Comparison of ENCODE assay signal across 11 mouse cellular contexts in the genomic region with DNA sequence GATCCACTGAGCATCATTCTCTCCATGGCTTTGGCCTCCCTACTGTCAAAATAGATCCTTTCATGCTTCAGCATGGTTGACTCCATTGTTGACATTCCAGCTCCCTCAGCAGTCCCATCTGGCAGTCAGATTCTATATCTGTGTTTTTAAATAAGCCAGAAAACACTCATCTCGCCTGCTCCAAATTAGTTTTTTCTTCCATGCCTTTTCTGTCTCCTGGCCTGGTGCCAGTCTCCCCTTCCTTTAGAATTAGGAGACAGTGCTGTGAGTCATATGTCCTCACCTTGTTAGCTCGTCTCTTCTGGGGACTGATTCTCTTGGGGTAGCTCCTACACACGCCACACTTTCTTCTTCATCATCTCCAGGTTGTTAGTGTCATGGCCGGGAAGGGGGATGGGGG.
DNase-seq lines count a peak whose midpoint lies in the region; ATAC-seq and TF ChIP-seq lines count a peak whose summit lies in the region.
"Had no signal": no experiment of that assay in that cellular context is flagged by ENCODE, and none has a peak within 500 bp of the region (broad histone marks: within the 10 kb centered on the region; RNA-seq: fewer than 3 reads in every experiment).

No protein-coding gene starts in this region.

- no peak for TF ChIP-seq CTCF in Patski (IDR thresholded peaks at IDR 0.05)

- no peak overlapping the region for H3K27ac ChIP-seq in kidney, embryonic 16.5 days (ENCODE audit: low read length)

- no peaks in the 10 kb centered on the region for H3K36me3 ChIP-seq in kidney, embryonic 16.5 days (ENCODE audit: insufficient read depth, low read length)
- H3K36me3 ChIP-seq: heart, embryonic 15.5 days had no signal

- no peak overlapping the region for H3K4me3 ChIP-seq in kidney, embryonic 16.5 days (ENCODE audit: low read length)
- H3K4me3 ChIP-seq: heart, embryonic 15.5 days had no signal

- peak; percentile 44 for DNase-seq in kidney, postnatal 10 days
- peak; percentile 75 for DNase-seq in MN1 (ENCODE audit: low spot score)
- DNase-seq in Patski (ENCODE audit: low read depth, low spot score) = peak; percentile 27
- DNase-seq in left cerebral cortex, postnatal 36 days (ENCODE audit: low spot score in 2 of 2) = peak; percentile 19 to 44
- DNase-seq in gastrocnemius, adult 8-10 months (ENCODE audit: low spot score in 2 of 2) = no peak
- no peak for DNase-seq in thymus, postnatal 0 days (ENCODE audit: low spot score)
- DNase-seq: adrenal gland, adult 8-10 months; cerebellum, adult 8-10 months; kidney, adult 8-10 months had no signal

- CTCF ChIA-PET in Patski (lab: Charles Lee) = interaction anchor here (1.4 kb wide), 1 partner anchor 646 kb away, joined by 3 read pairs; no protein-coding TSS in a partner anchor

- in situ Hi-C loops in Patski (cut with MboI; ENCODE audit: low pct_unique_long_range_greater_than_20kb) = loop anchor here (5.0 to 10.0 kb wide), 2 partner anchors 224 to 312 kb away; no protein-coding TSS in a partner anchor

- H3K27me3 ChIP-seq in kidney, embryonic 16.5 days (ENCODE audit: insufficient read depth, low read length) = no peaks in the 10 kb centered on the region
- no peaks in the 10 kb centered on the region for H3K27me3 ChIP-seq in Patski
- H3K27me3 ChIP-seq: heart, embryonic 15.5 days had no signal

- H3K4me1 ChIP-seq in kidney, embryonic 16.5 days (ENCODE audit: insufficient read depth, low read length) = peaks cover 3% of the 10 kb centered on the region; the same call in 1 of the 2 replicates

- intact Hi-C loops in left cerebral cortex, postnatal 36 days (cut with DNase I) = loop anchor here (5.0 kb wide), 1 partner anchor 210 kb away; no protein-coding TSS in a partner anchor

- H3K9ac ChIP-seq in kidney, embryonic 16.5 days (replicated peaks; ENCODE audit: low read length) = no peak overlapping the region
- H3K9ac ChIP-seq: heart, embryonic 15.5 days had no signal

- no peak overlapping the region for H3K4me2 ChIP-seq in kidney, embryonic 16.5 days (replicated peaks; ENCODE audit: low read depth, low read length)
- H3K4me2 ChIP-seq: heart, embryonic 15.5 days had no signal

- no peaks in the 10 kb centered on the region for H3K9me3 ChIP-seq in kidney, embryonic 16.5 days (ENCODE audit: low read length)
- H3K9me3 ChIP-seq: heart, embryonic 15.5 days had no signal

- no peak for ATAC-seq in kidney, embryonic 16.5 days (ENCODE audit: low FRiP score, low TSS enrichment)
- no peak for ATAC-seq in Patski

- POLR2A ChIA-PET in Patski (lab: Charles Lee) = interaction anchor here (0.7 kb wide), 2 partner anchors 8 to 135 kb away, joined by 3 read pairs; no protein-coding TSS in a partner anchor

- WGBS in kidney, embryonic 16.5 days = 63% methylated on average over 4 of the region's 4 CpGs

Comparison
In these comparisons a context has a peak if more than half of its experiments do, and no peak if none do; other contexts are left out.
1. DNase-seq: peak in kidney, postnatal 10 days (single experiment), MN1 (single experiment), Patski (single experiment) and left cerebral cortex, postnatal 36 days (2 of 2); none in gastrocnemius, adult 8-10 months (0 of 2) and thymus, postnatal 0 days (single experiment).